Mouse (Mus musculus) cerebral cortex, adult 2 months (tissue): Measurements from ENCODE around the gene Dnase1l3.

Source experiments
- WGBS: fragments of 180-500 bp; shearing (Covaris S2); methylation state at CpG from one replicate; pipeline ENCODE4 v1.1.7; 2018; 5-methylcytosine and 5-hydroxymethylcytosine counted together

Dnase1l3 gene

GRCm38 (mm10) chr14:7994271-7994767 lies at the start of gene Dnase1l3:
Gene Dnase1l3, minus strand, starts transcription at chr14:7994573.
- WGBS: 74% methylated on average over 8 of the region's 8 CpGs

GRCm38 (mm10) chr14:8042577-8042976 lies 48.2 kb upstream of the Dnase1l3 start:
- 95% methylated on average over 9 of the region's 9 CpGs for WGBS

GRCm38 (mm10) chr14:8042120-8042519 lies 47.7 kb upstream of the Dnase1l3 start:
- 98% methylated on average over 2 of the region's 2 CpGs for WGBS

- WGBS: 91% methylated on average over 12 of the region's 12 CpGs
Measured at GRCm38 (mm10) chr14:8040911-8041678, 46.7 kb upstream of the Dnase1l3 start.

- WGBS: 63% methylated on average over 3 of the region's 3 CpGs
Measured at GRCm38 (mm10) chr14:8040179-8040578, 45.8 kb upstream of the Dnase1l3 start.

- 47% methylated on average over 7 of the region's 7 CpGs for WGBS
Measured at GRCm38 (mm10) chr14:8038791-8039448, 44.5 kb upstream of the Dnase1l3 start.

- 76% methylated on average over 5 of the region's 5 CpGs for WGBS
Measured at GRCm38 (mm10) chr14:8038150-8038549, 43.8 kb upstream of the Dnase1l3 start.

- WGBS: 86% methylated on average over 5 of the region's 5 CpGs
Measured at GRCm38 (mm10) chr14:8036406-8036805, 42.0 kb upstream of the Dnase1l3 start.

- WGBS: 85% methylated on average over 6 of the region's 6 CpGs
Measured at GRCm38 (mm10) chr14:8035951-8036350, 41.6 kb upstream of the Dnase1l3 start.

GRCm38 (mm10) chr14:8034561-8034960 lies 40.2 kb upstream of the Dnase1l3 start:
- WGBS: 85% methylated on average over 5 of the region's 5 CpGs

- 31% methylated on average over 13 of the region's 13 CpGs for WGBS
Measured at GRCm38 (mm10) chr14:8032087-8032944, 37.9 kb upstream of the Dnase1l3 start.

GRCm38 (mm10) chr14:8030535-8030934 lies 36.2 kb upstream of the Dnase1l3 start:
- WGBS: 63% methylated on average over 4 of the region's 4 CpGs

- WGBS: 73% methylated on average over 1 of the region's 1 CpGs
Measured at GRCm38 (mm10) chr14:8029752-8030151, 35.4 kb upstream of the Dnase1l3 start.

GRCm38 (mm10) chr14:8028086-8028485 lies 33.7 kb upstream of the Dnase1l3 start:
- WGBS: 89% methylated on average over 5 of the region's 5 CpGs

- 55% methylated on average over 10 of the region's 10 CpGs for WGBS
Measured at GRCm38 (mm10) chr14:8026769-8027531, 32.6 kb upstream of the Dnase1l3 start.

GRCm38 (mm10) chr14:8024936-8025335 lies 30.6 kb upstream of the Dnase1l3 start:
- WGBS: 94% methylated on average over 10 of the region's 10 CpGs

- WGBS: 86% methylated on average over 6 of the region's 6 CpGs
Measured at GRCm38 (mm10) chr14:8024469-8024868, 30.1 kb upstream of the Dnase1l3 start.

- WGBS: 75% methylated on average over 7 of the region's 7 CpGs
Measured at GRCm38 (mm10) chr14:8020546-8020945, 26.2 kb upstream of the Dnase1l3 start.

- WGBS: 95% methylated on average over 1 of the region's 1 CpGs
Measured at GRCm38 (mm10) chr14:8020011-8020410, 25.6 kb upstream of the Dnase1l3 start.

- 84% methylated on average over 1 of the region's 1 CpGs for WGBS
Measured at GRCm38 (mm10) chr14:8016951-8017350, 22.6 kb upstream of the Dnase1l3 start.

GRCm38 (mm10) chr14:8016276-8016675 lies 21.9 kb upstream of the Dnase1l3 start:
- WGBS: 64% methylated on average over 6 of the region's 6 CpGs
